Mouse (Mus musculus): Measurements from ENCODE around the gene Ctsw.
A peak's percentile ranks its signal among the peaks of the same experiment; 100 is the strongest.
"Not testable (repeated sequence)": the region's sequence is repeated elsewhere in the genome, so short reads cannot be mapped to it uniquely, and the experiment has no call there.

The Ctsw gene

GRCm38 (mm10) chr19:5468374-5468773 is at the start of gene Ctsw:
TSS of gene Ctsw (minus strand) at chr19:5468507.
- DNase-seq (ENCODE audit: low spot score in 2 of 2), result peak in 1 of 2 experiments; percentile 53

GRCm38 (mm10) chr19:5516906-5517505 is 48.7 kb upstream of the Ctsw start:
- no peak for DNase-seq (ENCODE audit: low spot score in 2 of 2)

GRCm38 (mm10) chr19:5515840-5516777 is 47.8 kb upstream of the Ctsw start:
- no peak for DNase-seq (ENCODE audit: low spot score in 2 of 2)

GRCm38 (mm10) chr19:5513005-5513349 is 44.7 kb upstream of the Ctsw start:
- DNase-seq (ENCODE audit: low spot score in 2 of 2), result no peak

GRCm38 (mm10) chr19:5512091-5513004 is 44.0 kb upstream of the Ctsw start:
- no peak for DNase-seq (ENCODE audit: low spot score in 2 of 2)

GRCm38 (mm10) chr19:5511074-5511632 is 42.8 kb upstream of the Ctsw start:
- DNase-seq (ENCODE audit: low spot score in 2 of 2), result no peak

GRCm38 (mm10) chr19:5510031-5511026 is 42.0 kb upstream of the Ctsw start, which contains the start of gene Snx32:
TSS of gene Snx32 (minus strand) at chr19:5510538.
- DNase-seq (ENCODE audit: low spot score in 2 of 2), result peak; percentile 100

GRCm38 (mm10) chr19:5503687-5504086 is 35.4 kb upstream of the Ctsw start, which contains the start of gene 1700020D05Rik:
TSS of gene 1700020D05Rik (minus strand) at chr19:5503787.
- DNase-seq (ENCODE audit: low spot score in 2 of 2), result no peak

GRCm38 (mm10) chr19:5500330-5500875 is 32.1 kb upstream of the Ctsw start:
- no peak for DNase-seq (ENCODE audit: low spot score in 2 of 2)

- no peak for DNase-seq (ENCODE audit: low spot score in 2 of 2)
Observed at GRCm38 (mm10) chr19:5496052-5496370, 27.7 kb upstream of the Ctsw start.

- peak in 1 of 2 experiments; percentile 31 for DNase-seq (ENCODE audit: low spot score in 2 of 2)
Observed at GRCm38 (mm10) chr19:5495353-5496051, 27.2 kb upstream of the Ctsw start.

GRCm38 (mm10) chr19:5494314-5494713 is 26.0 kb upstream of the Ctsw start:
- DNase-seq (ENCODE audit: low spot score in 2 of 2), result no peak

- not testable (repeated sequence) for DNase-seq (ENCODE audit: low spot score in 2 of 2)
Observed at GRCm38 (mm10) chr19:5493301-5493721, 25.0 kb upstream of the Ctsw start.

GRCm38 (mm10) chr19:5492641-5493040 is 24.3 kb upstream of the Ctsw start:
- DNase-seq (ENCODE audit: low spot score in 2 of 2), result no peak

- DNase-seq (ENCODE audit: low spot score in 2 of 2), result peak; percentile 85 to 90
Observed at GRCm38 (mm10) chr19:5490898-5491708, 22.8 kb upstream of the Ctsw start.

GRCm38 (mm10) chr19:5490313-5490897 is 22.1 kb upstream of the Ctsw start, which contains the start of gene Cfl1:
TSS of gene Cfl1 (plus strand) at chr19:5490455.
- peak; percentile 96 to 97 for DNase-seq (ENCODE audit: low spot score in 2 of 2)

GRCm38 (mm10) chr19:5489721-5490120 is 21.4 kb upstream of the Ctsw start:
- DNase-seq (ENCODE audit: low spot score in 2 of 2), result peak in 1 of 2 experiments; percentile 34
